Mouse (Mus musculus) limb, embryonic 10.5 days (tissue): ENCODE data around the gene Cct4. TPM values are rescaled to one million over a fixed set of nuclear protein-coding genes. Genes with fewer than 3 reads are reported as not detected.

Experiments
- DNase-seq: peaks from one replicate; pipeline ENCODE4 v3.0.0-alpha.2; 2017; ENCODE audit warnings: low spot score
- H3K27ac ChIP-seq: fragments of 300-500 bp; sonication (generic); 2 replicates; pipeline ENCODE4 v1.5.1; 2016; ENCODE audit warnings: mild to moderate bottlenecking
- H3K27me3 ChIP-seq: fragments of 300-500 bp; sonication (generic); 2 replicates; pipeline ENCODE4 v1.6.1; 2016; ENCODE audit warnings: low read depth, mild to moderate bottlenecking; ENCODE audit not compliant: poor library complexity, severe bottlenecking
- H3K36me3 ChIP-seq: fragments of 300-500 bp; sonication (generic); 2 replicates; pipeline ENCODE4 v1.6.1; 2016; ENCODE audit warnings: mild to moderate bottlenecking, moderate library complexity
- H3K4me1 ChIP-seq: fragments of 300-500 bp; sonication (generic); 2 replicates; pipeline ENCODE4 v1.6.1; 2016
- H3K4me3 ChIP-seq: fragments of 300-500 bp; sonication (generic); 2 replicates; pipeline ENCODE4 v1.5.1; 2016; ENCODE audit warnings: mild to moderate bottlenecking, moderate library complexity
- H3K9me3 ChIP-seq: fragments of 300-500 bp; sonication (generic); replicated peaks from 2 replicates; pipeline ENCODE4 v1.6.1; 2016; ENCODE audit warnings: mild to moderate bottlenecking
- WGBS: fragments of 180-500 bp; shearing (Covaris S2); methylation state at CpG from one replicate; pipeline ENCODE4 v1.1.7; 2016; 5-methylcytosine and 5-hydroxymethylcytosine counted together
- polyA plus RNA-seq: library from polyadenylated mRNA; unstranded; fragments of >200 nt; fragmentation: Nextera tagmentation; extraction: Ambion mirVana; gene quantifications from 2 replicates; pipeline ENCODE4 v1.2.1, GENCODE M21; 2016

Cct4 gene
- polyA plus RNA-seq = 402 and 453 TPM in 2 replicates

DNA sequence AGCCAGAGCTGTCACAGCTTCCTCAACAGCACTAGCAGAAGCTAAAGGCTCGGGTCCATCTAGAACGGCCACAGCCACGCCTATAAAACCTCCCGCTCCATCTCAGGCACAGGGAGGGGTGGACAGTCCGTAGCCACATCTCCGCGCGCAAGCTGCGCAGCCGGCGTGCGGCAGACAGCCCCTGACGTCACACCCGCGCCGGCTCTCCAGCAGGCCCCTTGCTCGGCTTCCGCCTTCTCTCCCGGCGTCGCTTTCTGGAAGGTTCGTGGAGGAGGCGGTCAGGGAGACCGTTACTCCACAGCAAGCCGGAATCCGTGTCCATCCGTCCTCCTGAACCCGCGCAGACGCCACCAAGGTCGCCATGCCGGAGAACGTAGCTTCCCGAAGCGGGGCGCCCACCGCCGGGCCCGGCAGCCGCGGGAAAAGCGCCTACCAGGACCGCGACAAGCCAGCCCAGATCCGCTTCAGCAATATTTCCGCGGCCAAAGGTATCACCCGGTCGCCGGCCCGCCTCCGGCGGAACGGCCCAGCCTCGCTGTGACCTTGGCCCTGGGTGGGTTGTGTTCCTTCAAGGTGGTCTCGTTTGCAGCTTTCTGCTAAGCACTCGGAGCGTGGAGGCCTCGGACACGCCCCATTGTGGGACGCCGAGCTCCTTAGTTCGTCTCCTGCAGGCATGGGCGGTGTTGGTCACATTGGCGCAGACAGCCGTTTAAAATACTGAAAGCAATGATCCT lies at the start of gene Cct4:
TSS of gene Cct4 (plus strand) at position 127 of the 734 bp plus-strand sequence.
- peak within 1 kb of the TSS; percentile 99 for H3K27ac ChIP-seq
- H3K36me3 ChIP-seq = peaks cover 34% of the 10 kb centered on the region
- WGBS = under 1% methylated on average over 66 of the region's 66 CpGs
- H3K9me3 ChIP-seq = no peaks in the 10 kb centered on the region
- DNase-seq = peak; percentile 94
- no peaks in the 10 kb centered on the region for H3K27me3 ChIP-seq
- H3K4me1 ChIP-seq = peaks cover 11% of the 10 kb centered on the region
- H3K4me3 ChIP-seq = peak within 1 kb of the TSS; percentile 96

- Histone ChIP-seq H3K27ac (no peak overlapping the region), H3K27me3 (no peaks in the 10 kb centered on the region), H3K4me1 (no peaks in the 10 kb centered on the region), H3K4me3 (no peak overlapping the region), H3K36me3 (peaks cover 9% of the 10 kb centered on the region; the same call in 1 of the 2 replicates), H3K9me3 (no peaks in the 10 kb centered on the region)
- no peak for DNase-seq
- WGBS = 89% methylated on average over 1 of the region's 1 CpGs
Measured at GRCm38 (mm10) chr11:22949101-22949500, 41.2 kb upstream of the Cct4 start.

DNA sequence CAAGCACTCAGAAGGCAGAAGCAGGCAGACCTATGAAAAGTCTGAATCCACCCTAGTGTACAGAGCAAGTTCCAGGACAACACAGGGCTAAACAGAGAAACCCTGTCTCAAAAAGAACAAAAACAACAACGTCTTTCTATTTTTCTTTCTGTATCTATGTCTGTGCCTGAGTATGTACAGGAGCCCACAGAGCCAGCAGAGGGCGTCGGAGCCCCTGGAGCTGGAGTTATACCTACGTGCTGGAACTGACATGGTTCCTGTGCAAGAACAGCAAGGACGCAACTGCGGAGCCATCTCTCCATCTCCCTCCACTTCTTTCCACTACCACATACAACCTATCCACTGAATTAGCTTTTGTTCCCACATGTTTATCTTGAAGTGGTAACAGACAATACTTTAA lies 40.2 kb upstream of the Cct4 start:
- Histone ChIP-seq H3K4me3 (no peak overlapping the region), H3K4me1 (no peaks in the 10 kb centered on the region), H3K27me3 (no peaks in the 10 kb centered on the region), H3K9me3 (no peaks in the 10 kb centered on the region), H3K27ac (no peak overlapping the region), H3K36me3 (peaks cover 12% of the 10 kb centered on the region; the same call in 1 of the 2 replicates)
- WGBS = 92% methylated on average over 6 of the region's 6 CpGs
- DNase-seq = no peak

DNA sequence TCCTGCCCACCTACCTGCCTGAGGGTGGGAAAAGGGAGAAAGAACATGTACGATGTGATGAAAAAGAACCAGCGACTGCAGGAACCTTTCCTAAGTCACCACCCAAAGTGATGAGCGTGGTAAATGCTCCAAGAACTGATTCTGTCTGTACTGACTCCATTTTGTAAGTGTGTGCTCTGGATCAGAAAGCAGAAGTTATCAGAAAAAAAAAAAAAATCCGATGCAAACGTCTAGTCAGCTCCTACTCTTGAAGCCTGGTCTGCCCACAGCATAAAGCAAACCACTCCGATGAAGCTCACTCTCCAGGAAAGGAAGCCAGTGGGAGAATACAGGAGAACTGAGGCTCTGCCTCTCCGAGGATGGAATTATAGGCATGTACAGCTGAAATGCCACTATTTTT lies 37.7 kb upstream of the Cct4 start:
- H3K4me3 ChIP-seq = no peak overlapping the region
- WGBS = 91% methylated on average over 7 of the region's 7 CpGs
- no peaks in the 10 kb centered on the region for H3K27me3 ChIP-seq
- no peaks in the 10 kb centered on the region for H3K4me1 ChIP-seq
- no peaks in the 10 kb centered on the region for H3K9me3 ChIP-seq
- no peak overlapping the region for H3K27ac ChIP-seq
- DNase-seq = no peak
- peaks cover 26% of the 10 kb centered on the region for H3K36me3 ChIP-seq

GRCm38 (mm10) chr11:22956346-22956745 lies 34.0 kb upstream of the Cct4 start:
- Histone ChIP-seq H3K27me3 (no peaks in the 10 kb centered on the region), H3K27ac (no peak overlapping the region), H3K9me3 (no peaks in the 10 kb centered on the region), H3K4me3 (no peak overlapping the region), H3K4me1 (no peaks in the 10 kb centered on the region), H3K36me3 (peaks cover 28% of the 10 kb centered on the region)
- DNase-seq = no peak
- 96% methylated on average over 6 of the region's 6 CpGs for WGBS

DNA sequence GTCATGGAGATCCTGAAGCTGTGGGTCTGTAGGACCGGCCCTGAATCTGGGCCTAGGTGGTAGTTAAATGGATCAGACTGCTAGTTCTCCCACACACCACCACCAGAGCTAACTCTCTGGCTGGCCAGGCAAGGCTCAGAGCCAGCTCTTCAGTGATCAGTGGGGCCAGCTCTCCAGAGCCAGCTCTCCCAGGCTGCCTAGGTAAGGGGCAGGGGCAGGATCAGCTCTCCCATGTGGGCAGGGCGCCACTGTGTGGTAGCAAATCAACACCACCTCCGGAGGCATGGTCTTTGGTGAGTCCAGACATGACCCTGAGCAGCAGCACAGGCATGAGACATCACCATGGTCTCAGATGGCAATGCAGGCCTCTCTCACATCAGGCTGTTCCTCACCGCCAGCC lies 33.5 kb upstream of the Cct4 start:
- Histone ChIP-seq H3K4me1 (no peaks in the 10 kb centered on the region), H3K9me3 (no peaks in the 10 kb centered on the region), H3K27me3 (no peaks in the 10 kb centered on the region), H3K36me3 (peaks cover 28% of the 10 kb centered on the region), H3K4me3 (no peak overlapping the region), H3K27ac (no peak overlapping the region)
- no peak for DNase-seq
- WGBS = 69% methylated on average over 4 of the region's 4 CpGs

- Histone ChIP-seq H3K4me3 (no peak overlapping the region), H3K9me3 (no peaks in the 10 kb centered on the region), H3K27ac (no peak overlapping the region), H3K36me3 (peaks cover 21% of the 10 kb centered on the region), H3K4me1 (no peaks in the 10 kb centered on the region), H3K27me3 (no peaks in the 10 kb centered on the region)
- DNase-seq = no peak
- 89% methylated on average over 4 of the region's 4 CpGs for WGBS
Measured at GRCm38 (mm10) chr11:22957791-22958374, 32.4 kb upstream of the Cct4 start.

DNA sequence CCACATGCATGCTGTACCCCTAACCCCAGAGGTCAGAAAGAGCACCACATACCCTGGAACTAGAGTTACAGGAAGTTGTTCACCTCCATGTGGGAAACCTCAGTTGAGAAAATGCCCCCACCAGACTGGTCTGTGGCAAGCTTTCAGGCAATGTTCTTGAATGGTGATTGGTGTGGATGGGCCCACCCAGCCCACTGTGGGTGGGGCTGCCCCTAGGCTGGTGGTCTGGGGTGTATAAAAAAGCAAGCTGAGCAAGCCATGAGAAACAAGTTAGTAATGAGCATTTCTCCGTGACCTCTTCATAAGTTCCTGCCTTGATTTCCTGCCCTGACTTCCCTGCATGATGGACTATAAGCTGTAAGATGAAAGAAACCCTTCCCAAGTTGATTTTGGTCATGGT lies 28.2 kb upstream of the Cct4 start:
- Histone ChIP-seq H3K9me3 (no peaks in the 10 kb centered on the region), H3K27ac (no peak overlapping the region), H3K36me3 (peaks cover 10% of the 10 kb centered on the region), H3K27me3 (no peaks in the 10 kb centered on the region), H3K4me1 (no peaks in the 10 kb centered on the region), H3K4me3 (no peak overlapping the region)
- 84% methylated on average over 1 of the region's 1 CpGs for WGBS
- no peak for DNase-seq

- no peaks in the 10 kb centered on the region for H3K4me1 ChIP-seq
- DNase-seq = no peak
- peaks cover 18% of the 10 kb centered on the region for H3K36me3 ChIP-seq
- no peaks in the 10 kb centered on the region for H3K9me3 ChIP-seq
- H3K4me3 ChIP-seq = no peak overlapping the region
- WGBS = 88% methylated on average over 4 of the region's 4 CpGs
- H3K27ac ChIP-seq = no peak overlapping the region
- no peaks in the 10 kb centered on the region for H3K27me3 ChIP-seq
Measured at GRCm38 (mm10) chr11:22964401-22964800, 25.9 kb upstream of the Cct4 start.

DNA sequence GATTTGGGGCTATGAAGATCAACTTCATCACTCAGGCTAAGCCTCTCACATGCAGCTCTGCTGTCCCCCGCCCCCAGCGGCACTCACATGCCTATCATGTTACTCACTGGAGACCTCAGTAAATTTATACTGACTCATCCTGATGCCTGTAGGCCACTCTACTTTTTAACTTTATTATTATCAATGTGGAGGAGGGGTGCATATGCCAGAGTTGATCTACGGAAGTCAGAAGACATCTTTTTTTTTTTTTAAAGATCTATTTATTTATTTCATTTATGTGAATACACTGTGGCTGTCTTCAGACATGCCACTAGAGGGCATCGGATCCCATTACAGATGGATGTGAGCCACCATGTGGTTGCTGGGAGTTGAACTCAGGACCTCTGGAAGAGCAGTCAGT lies 24.8 kb upstream of the Cct4 start:
- Histone ChIP-seq H3K4me1 (no peaks in the 10 kb centered on the region), H3K9me3 (0 out of 2 replicates have a peak, but pooled peaks cover 3% of the 10 kb centered on the region), H3K36me3 (peaks cover 22% of the 10 kb centered on the region), H3K27ac (no peak overlapping the region), H3K4me3 (no peak overlapping the region), H3K27me3 (no peaks in the 10 kb centered on the region)
- no peak for DNase-seq
- WGBS = 87% methylated on average over 4 of the region's 4 CpGs

DNA sequence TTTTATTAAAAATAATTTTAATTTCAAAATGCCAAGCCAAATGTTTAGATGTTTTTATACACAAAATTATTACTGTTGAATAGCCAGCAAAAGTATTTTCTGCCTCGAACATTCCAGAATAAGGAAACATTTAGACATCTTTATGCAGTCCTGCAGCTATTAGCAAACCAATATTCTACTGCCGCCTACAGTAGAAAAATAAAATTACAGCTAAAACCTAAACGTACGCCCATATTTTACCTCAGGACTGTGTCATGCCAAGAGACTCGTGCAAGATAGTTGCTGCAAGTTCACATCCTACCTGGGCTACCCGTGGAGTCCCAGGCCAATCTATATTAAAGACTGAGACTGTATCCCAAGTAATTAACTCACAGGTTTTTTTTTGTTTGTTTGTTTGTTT lies 20.8 kb upstream of the Cct4 start:
- no peak for DNase-seq
- H3K4me3 ChIP-seq = no peak overlapping the region
- H3K4me1 ChIP-seq = peaks cover 7% of the 10 kb centered on the region; the same call in 1 of the 2 replicates
- peaks cover 57% of the 10 kb centered on the region for H3K36me3 ChIP-seq
- no peak overlapping the region for H3K27ac ChIP-seq
- 81% methylated on average over 6 of the region's 6 CpGs for WGBS
- H3K9me3 ChIP-seq = peaks cover 17% of the 10 kb centered on the region
- H3K27me3 ChIP-seq = no peaks in the 10 kb centered on the region

DNA sequence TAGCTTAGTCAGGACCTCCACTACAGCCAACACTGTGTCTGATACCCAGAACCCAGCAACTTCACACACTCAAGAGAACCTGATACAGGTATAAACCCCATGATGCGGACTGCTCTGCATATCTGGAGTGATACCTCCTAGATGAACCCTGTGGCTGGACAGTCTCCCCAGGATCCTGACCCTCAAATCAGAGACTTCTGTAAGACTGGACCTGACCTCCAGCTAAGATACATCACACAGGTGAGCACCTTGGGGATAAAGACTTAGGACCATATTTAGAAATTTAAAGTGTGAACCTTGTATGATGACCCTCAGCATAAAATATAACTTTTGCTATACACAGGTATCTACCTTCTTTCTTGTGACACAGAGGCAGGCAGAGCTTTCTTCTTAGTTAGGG lies 19.8 kb upstream of the Cct4 start:
- H3K4me1 ChIP-seq = peaks cover 12% of the 10 kb centered on the region
- no peak for DNase-seq
- H3K9me3 ChIP-seq = peaks cover 17% of the 10 kb centered on the region
- no peak overlapping the region for H3K4me3 ChIP-seq
- H3K36me3 ChIP-seq = peaks cover 57% of the 10 kb centered on the region
- WGBS = 94% methylated on average over 1 of the region's 1 CpGs
- no peaks in the 10 kb centered on the region for H3K27me3 ChIP-seq
- no peak overlapping the region for H3K27ac ChIP-seq

GRCm38 (mm10) chr11:22971835-22972709 lies 18.2 kb upstream of the Cct4 start, which contains the start of gene Zrsr1:
Zrsr1 (plus strand) TSS chr11:22972005.
- Histone ChIP-seq H3K27ac (peak within 1 kb of the TSS; percentile 86), H3K36me3 (peaks cover 60% of the 10 kb centered on the region), H3K27me3 (no peaks in the 10 kb centered on the region), H3K4me3 (peak within 1 kb of the TSS; percentile 61), H3K4me1 (peaks cover 18% of the 10 kb centered on the region), H3K9me3 (peaks cover 17% of the 10 kb centered on the region)
- DNase-seq = peak; percentile 57
- 50% methylated on average over 56 of the region's 56 CpGs for WGBS
